Mouse (Mus musculus) olfactory bulb, adult 2 months (tissue): ENCODE data around the gene Cep19.

ENCODE experiments used
- CTCF ChIP-seq: fragments of 200-500 bp; IDR thresholded peaks from 2 replicates; pipeline ENCODE4 v1.5.1; 2012; ENCODE audit warnings: low read depth, mild to moderate bottlenecking, low read length, moderate library complexity; ENCODE audit not compliant: insufficient read depth
- POLR2A ChIP-seq: fragments of 200-500 bp; IDR thresholded peaks from 2 replicates; pipeline ENCODE4 v1.6.1; 2012; ENCODE audit warnings: mild to moderate bottlenecking, low read depth, low read length, moderate library complexity; ENCODE audit not compliant: insufficient read depth

DNA sequence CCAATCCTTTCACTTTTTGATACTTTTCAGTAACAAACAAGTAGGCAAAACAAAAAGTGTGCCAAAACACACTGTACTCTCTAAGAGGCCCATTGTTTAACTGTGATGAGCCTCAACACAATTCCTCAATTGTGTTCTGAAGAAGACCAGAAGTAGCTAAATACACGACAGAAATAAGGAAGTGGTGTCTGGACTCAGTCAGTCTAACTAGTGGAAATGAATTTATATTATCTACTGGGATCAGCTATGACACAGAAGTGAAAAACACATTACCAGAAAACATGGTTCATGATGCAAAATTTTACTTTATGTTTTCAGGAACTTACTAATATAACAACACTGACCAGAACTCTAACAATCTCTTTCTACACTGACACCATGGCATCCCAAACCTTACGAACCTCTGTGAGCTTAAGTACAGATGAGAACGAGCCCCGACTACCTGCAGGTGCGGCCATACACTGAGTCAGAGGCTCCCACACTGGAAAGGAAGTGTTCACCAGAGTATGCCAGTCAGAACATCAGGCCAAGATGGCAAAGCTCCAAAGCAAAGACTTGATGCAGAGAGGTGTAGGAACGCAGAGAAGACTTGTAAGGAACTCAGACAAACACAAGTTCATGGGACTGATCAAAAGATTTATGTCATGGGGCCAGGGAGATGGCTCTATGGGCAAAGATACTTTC lies 39.6 kb upstream of the Cep19 start:
- TF ChIP-seq CTCF (no peak), POLR2A (no peak)
